Mouse (Mus musculus) embryonic stem cell, embryonic (primary cell): ENCODE data around the gene Cdc42se1.

Experiments
- CTCF ChIA-PET, 4 experiments: fragments of 300-600 bp in 2 of 4; fragments of 350-600 bp in 2 of 4; sonication (Branson Sonifier 250); formaldehyde crosslinking; loops; one replicate each; lab custom pipeline; 2022; ENCODE audit warnings: inconsistent platforms in 2 of 4; lab: Charles Lee
- POLR2A ChIA-PET, 4 experiments: fragments of 300-600 bp in 2 of 4; fragments of 350-600 bp in 2 of 4; sonication (Branson Sonifier 250); formaldehyde crosslinking; loops; one replicate each; lab custom pipeline; 2022; ENCODE audit warnings: antibody characterized with exemption in 4 of 4, inconsistent platforms in 1 of 4; lab: Charles Lee

Gene Cdc42se1

DNA sequence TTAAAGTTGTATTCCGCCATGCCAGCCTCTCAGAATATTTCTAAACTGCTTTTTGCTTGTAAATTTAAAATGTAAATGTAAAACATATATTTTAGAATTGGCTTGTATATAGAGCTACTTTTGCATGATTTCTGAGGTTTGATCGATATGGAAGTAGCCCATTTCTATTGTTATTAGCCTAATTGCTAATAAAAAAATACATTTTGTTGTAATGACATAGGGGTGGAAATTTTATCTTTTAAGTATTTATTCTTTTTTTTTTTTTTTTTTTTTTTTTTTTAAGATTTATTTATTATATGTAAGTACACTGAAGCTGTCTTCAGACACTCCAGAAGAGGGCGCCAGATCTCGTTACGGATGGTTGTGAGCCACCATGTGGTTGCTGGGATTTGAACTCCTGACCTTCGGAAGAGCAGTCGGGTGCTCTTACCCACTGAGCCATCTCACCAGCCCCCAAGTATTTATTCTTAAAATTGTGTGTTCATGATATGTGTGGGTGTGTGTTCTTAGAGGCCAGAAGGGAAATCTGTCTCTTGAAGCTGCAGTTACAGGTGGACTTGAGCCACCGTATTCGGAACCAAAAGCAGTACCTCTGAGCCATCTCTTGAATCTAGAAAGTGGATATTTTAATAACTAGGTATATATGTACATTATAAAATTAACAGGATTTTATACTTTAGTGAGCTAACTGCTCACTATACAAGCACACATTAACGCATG, 15.5 kb upstream of the Cdc42se1 start:
- ChIA-PET CTCF (interaction anchor here (0.6 to 1.2 kb wide), 16 partner anchors 11 to 1407 kb away, joined by 3 to 7 read pairs (median 4); no protein-coding TSS in a partner anchor), POLR2A (interaction anchor here in 3 of 4 experiments (0.6 to 16.2 kb wide), 16 partner anchors 8 to 1290 kb away, joined by 3 to 360 read pairs (median 4); partner anchors contain the start of genes Cdc42se1 (in 1 of the 3), Gm128 (in 1 of the 3), Mllt11 (in 1 of the 3) and Vps72 (in 1 of the 3))

DNA sequence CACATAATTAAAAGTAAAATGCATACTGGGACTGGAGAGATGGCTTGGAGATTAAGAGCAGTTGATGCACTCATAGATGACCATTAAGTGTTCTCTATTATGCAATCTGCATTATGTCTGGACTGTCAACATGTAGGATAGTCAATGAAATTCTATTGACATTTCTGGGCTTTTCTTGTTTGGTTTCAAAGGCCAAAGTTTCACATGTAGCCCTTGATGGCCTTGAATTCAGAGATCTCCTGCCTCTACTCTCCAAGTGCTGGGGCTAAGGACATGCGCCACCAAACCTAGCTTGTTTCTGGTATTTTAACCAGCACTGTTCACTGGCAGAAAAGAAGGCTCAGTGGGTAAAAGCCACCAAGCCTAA, 14.9 kb upstream of the Cdc42se1 start:
- CTCF ChIA-PET = interaction anchor here (0.6 to 1.2 kb wide), 14 partner anchors 12 to 1407 kb away, joined by 3 to 7 read pairs (median 4); no protein-coding TSS in a partner anchor
- POLR2A ChIA-PET = interaction anchor here in 3 of 4 experiments (0.6 to 16.2 kb wide), 13 partner anchors 8 to 1289 kb away, joined by 3 to 360 read pairs (median 4); partner anchors contain the start of genes Cdc42se1 (in 1 of the 3), Gm128 (in 1 of the 3) and Mllt11 (in 1 of the 3)

DNA sequence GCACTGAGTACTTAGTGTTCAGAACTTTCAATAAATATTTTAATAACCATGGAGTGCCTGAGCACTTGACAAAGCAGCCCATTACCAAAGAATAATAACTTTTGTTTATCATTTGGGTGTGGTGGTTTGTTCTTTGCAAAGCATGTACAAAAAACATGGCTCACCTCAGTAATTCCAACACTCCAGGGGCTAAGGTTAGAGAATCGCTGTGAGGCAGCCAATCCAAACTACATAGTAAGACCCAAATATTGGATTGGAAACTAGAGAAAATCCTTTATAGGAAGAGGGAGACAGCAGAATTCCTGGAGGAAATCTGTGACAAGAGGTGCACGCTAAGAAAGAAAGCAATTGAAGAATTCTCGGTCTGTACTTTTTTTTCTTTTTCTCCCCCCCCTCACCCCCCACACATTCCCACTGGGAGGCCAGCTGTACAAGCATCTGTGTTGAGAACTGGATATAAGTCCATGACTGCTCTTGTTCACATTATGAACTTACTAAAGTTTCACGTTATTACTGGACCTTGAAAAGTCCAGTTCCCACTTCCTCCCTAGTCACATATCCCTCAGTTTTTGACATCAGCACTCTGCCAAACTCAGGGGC, 11.8 kb upstream of the Cdc42se1 start:
- CTCF ChIA-PET = interaction anchor here (0.5 to 3.7 kb wide), 30 partner anchors 8 to 418 kb away, joined by 3 to 16 read pairs (median 4); partner anchors contain the start of genes Cdc42se1 (in 2 of the 4), Bnipl (in 1 of the 4), Mindy1 (in 1 of the 4) and Mllt11 (in 1 of the 4)
- POLR2A ChIA-PET = interaction anchor here (0.6 to 16.2 kb wide), 89 partner anchors 9 to 1045 kb away, joined by 3 to 360 read pairs (median 5); partner anchors contain the start of genes Cdc42se1 (in 3 of the 4), Mllt11 (in 3 of the 4), Vps72 (in 3 of the 4) and Zfp687 (in 3 of the 4)

DNA sequence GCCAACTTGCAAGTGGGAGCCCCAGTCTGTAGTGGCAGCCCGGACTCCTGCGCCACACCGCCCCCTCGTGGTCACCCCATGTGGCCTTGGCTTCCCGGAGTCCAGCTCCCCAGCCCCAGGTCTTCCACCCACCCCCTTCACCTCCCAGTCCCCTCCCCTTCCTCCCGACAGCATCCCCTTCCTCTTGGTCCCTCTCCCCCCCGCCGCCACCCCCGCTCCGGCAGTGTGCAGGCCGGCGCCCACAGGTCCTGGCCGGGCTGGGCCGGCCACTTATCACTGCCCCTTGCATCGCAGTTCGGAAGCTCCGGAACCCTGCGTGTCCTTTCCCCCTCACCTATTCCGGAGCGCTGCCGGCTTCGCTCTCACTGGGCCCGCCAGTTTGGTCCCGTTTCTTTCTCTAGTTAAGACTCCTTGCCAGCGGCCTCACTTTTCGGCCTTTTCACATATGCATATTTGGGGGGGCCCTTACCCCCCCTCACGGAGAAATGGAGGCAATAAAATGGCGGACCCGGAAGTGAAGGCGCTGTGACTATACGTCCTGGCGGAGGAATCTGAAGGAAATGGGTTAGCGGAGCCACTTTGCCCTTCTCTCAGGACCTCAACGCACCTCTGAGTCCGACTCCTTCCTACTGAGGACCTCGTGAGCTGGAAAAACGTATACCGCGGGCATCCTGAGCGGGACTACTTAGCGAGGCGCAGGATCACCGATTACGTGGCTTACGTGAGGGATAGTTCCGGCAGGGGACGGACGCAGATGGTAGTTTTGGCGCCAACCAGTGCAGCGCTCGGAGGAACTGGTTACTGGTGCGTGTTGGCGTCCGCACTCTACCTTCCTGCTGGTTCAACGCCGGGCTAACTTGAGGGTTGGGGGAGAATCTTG, 11.0 kb upstream of the Cdc42se1 start, which contains the start of gene Gabpb2:
Gene Gabpb2 (minus strand): TSS at position 662 of the 880 bp plus-strand sequence.
- ChIA-PET CTCF (interaction anchor here (0.5 to 3.7 kb wide), 35 partner anchors 8 to 641 kb away, joined by 3 to 16 read pairs (median 4); partner anchors contain the start of genes Cdc42se1 (in 3 of the 4), Bnipl (in 1 of the 4), Mindy1 (in 1 of the 4) and Mllt11 (in 1 of the 4)), POLR2A (interaction anchor here (0.5 to 16.2 kb wide), 108 partner anchors 9 to 1045 kb away, joined by 3 to 360 read pairs (median 5); partner anchors contain the start of genes Cdc42se1 (in 3 of the 4), Gm128 (in 3 of the 4), Mllt11 (in 3 of the 4) and Sema6c (in 3 of the 4))

DNA sequence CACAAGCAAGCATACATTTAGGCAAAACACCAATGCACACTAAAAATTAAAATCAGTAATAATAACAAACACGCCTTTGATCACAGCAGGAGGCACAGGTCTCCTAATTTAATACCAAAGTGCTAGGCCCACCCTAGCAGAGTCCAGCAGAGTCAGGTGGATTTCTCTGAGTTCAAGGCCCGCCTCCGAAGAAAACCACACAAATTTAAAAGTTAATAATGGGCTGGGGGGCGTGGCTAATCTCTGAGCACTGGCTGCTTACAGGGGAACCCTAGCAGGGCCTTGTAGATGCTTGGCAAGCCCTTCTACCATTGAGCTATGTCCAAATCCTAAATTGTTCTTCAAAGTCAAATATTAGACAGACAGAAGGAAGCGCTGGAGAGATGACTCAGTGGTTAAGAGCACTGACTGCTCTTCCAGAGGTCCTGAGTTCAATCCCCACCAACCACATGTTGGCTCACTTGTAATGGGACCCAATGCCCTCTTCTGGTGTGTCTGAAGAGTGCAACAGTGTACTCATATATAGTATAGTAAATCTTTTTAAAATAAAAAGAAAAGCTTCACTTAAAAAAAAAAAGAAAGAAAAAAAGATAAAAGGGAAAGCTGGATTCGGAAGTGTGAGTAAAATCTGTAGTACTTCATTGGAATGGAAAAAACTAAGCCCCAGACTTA, 9.9 kb upstream of the Cdc42se1 start:
- POLR2A ChIA-PET = interaction anchor here (0.6 to 16.2 kb wide), 74 partner anchors 10 to 483 kb away, joined by 3 to 360 read pairs (median 5); partner anchors contain the start of genes Cdc42se1 (in 3 of the 4), Mllt11 (in 3 of the 4), Gm128 (in 2 of the 4) and Sema6c (in 2 of the 4)
- CTCF ChIA-PET = interaction anchor here (0.6 to 3.7 kb wide), 9 partner anchors 10 to 300 kb away, joined by 3 to 16 read pairs (median 4); partner anchors contain the start of genes Cdc42se1 (in 1 of the 4) and Mllt11 (in 1 of the 4)

DNA sequence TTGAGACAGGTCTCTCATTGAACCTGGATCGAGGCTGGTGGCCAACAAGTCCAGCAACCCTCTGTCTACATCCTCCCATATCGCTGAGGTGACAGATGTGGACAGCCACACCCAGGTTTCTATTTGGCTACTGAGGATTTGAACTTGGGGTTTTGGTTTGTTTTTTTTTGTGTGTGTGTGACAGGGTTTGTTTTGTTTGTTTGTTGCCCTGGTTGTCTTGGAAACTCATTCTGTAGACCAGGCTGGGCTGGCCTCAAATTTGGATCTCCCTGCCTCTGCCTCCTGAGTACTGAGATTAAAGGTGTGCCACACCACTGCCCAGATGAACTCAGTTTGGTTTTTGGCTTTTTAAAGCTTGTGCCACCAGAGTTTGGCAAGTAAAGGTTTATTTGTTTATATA, 5.5 kb upstream of the Cdc42se1 start:
- CTCF ChIA-PET = interaction anchor here in 3 of 4 experiments (0.7 to 2.6 kb wide), 3 partner anchors 8 to 51 kb away, joined by 3 to 8 read pairs (median 3); no protein-coding TSS in a partner anchor
- POLR2A ChIA-PET = interaction anchor here in 3 of 4 experiments (0.6 to 16.2 kb wide), 13 partner anchors 8 to 208 kb away, joined by 3 to 360 read pairs (median 4); partner anchors contain the start of genes Gm128 (in 2 of the 3), Mllt11 (in 2 of the 3), Cdc42se1 (in 1 of the 3) and Zfp687 (in 1 of the 3)

DNA sequence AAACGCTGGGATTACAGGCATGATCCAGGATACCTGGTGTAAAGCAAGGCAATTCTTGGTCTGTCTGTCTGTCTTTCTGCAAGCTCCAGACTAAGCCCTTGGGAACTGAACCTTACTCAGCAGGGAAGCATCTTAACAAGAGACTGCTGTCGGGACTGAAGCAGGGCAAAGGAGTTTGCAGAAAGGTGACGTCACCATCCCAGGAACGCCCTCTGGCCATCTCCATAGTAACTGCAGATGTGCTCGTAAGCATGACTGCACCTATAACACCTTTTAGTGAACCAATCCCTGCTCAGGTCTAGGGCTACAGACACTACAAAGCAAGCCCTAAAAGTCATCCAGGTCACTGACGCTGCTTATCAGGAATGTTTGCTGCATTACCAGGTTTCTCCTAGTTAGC, 4.2 kb upstream of the Cdc42se1 start:
- ChIA-PET POLR2A (interaction anchor here in 3 of 4 experiments (0.6 to 16.2 kb wide), 14 partner anchors 10 to 209 kb away, joined by 3 to 360 read pairs (median 4); partner anchors contain the start of genes Gm128 (in 2 of the 3), Cdc42se1 (in 1 of the 3), Mllt11 (in 1 of the 3) and Sema6c (in 1 of the 3)), CTCF (interaction anchor here in 3 of 4 experiments (0.6 to 1.3 kb wide), 3 partner anchors 12 to 244 kb away, joined by 3 read pairs; no protein-coding TSS in a partner anchor)

DNA sequence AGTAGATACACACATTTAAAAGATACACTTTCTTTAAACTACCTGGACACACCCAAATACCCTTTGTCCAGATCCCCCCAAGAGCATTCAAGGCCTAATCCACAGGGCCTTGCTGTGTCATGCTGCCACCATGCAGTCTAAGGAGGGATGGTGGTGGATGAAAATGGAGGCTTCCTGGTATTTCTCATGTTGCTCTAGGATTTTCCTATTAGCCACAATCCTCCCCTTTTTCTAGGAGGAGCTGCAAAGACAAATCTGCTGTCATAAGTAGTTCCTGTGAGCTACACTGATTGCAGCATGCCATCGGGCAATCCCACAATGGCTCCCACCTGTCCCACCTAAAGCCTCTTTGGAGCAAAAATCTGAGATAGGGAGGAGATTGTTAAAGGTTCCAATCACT, 1.3 kb upstream of the Cdc42se1 start:
- CTCF ChIA-PET = interaction anchor here (0.7 to 3.2 kb wide), 4 partner anchors 9 to 33 kb away, joined by 3 to 15 read pairs (median 7); partner anchors contain the start of gene Gabpb2 (in 2 of the 4)
- POLR2A ChIA-PET = interaction anchor here (0.6 to 19.2 kb wide), 24 partner anchors 8 to 1009 kb away, joined by 3 to 360 read pairs (median 6); partner anchors contain the start of genes Bnipl (in 2 of the 4), Gabpb2 (in 2 of the 4), Gm128 (in 2 of the 4) and Anxa9 (in 1 of the 4)

DNA sequence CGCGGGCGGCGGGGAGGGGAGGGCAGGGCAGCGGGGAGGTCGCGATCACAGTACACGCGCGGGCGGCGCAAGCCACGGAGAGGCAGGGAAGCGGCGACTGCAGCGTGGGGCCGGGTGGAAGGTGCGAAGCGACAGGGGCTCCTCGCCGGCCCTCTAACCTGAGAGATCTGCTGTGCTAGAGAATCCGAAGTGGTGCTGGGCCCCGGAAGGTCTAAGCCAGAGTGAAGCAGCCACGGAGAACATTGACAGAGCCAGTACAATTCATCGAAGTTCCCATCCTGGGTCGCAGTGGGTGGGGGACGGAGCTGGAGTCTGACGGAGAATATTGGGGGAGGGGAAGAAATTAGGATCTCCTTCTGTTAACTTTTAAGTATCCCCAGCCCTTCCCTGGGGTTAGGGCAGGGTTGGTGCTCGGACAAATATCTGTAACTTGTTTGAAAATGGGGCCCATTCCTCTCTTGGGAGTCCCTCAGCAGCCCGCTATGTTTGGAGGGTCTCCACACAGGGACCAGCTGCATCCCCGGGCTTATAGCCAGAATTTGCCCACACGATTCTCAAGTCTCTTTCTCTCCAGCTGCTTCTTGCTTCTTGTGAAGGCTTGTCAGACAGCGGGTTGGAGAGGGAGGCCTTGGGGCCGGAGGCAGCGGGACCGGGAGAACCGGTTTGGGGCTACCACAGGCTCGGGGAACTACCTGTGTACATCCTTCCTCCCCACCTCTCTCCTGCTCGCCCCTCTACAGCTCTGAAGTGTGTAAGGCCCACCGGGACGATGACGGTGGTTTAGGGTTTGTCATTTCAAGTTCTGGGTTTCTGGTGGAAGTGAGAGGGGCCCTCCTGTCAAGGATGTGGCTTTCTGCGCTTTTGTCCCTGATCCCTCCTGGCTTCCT, 605 bp downstream of the Cdc42se1 start:
- ChIA-PET POLR2A (interaction anchor here (0.5 to 19.2 kb wide), 41 partner anchors 7 to 439 kb away, joined by 3 to 360 read pairs (median 4); partner anchors contain the start of genes Gabpb2 (in 4 of the 4), Gm128 (in 2 of the 4), Mindy1 (in 2 of the 4) and Anxa9 (in 1 of the 4)), CTCF (interaction anchor here in 3 of 4 experiments (0.7 to 3.2 kb wide), 4 partner anchors 11 to 20 kb away, joined by 3 to 15 read pairs (median 3); partner anchors contain the start of gene Gabpb2 (in 1 of the 3))

DNA sequence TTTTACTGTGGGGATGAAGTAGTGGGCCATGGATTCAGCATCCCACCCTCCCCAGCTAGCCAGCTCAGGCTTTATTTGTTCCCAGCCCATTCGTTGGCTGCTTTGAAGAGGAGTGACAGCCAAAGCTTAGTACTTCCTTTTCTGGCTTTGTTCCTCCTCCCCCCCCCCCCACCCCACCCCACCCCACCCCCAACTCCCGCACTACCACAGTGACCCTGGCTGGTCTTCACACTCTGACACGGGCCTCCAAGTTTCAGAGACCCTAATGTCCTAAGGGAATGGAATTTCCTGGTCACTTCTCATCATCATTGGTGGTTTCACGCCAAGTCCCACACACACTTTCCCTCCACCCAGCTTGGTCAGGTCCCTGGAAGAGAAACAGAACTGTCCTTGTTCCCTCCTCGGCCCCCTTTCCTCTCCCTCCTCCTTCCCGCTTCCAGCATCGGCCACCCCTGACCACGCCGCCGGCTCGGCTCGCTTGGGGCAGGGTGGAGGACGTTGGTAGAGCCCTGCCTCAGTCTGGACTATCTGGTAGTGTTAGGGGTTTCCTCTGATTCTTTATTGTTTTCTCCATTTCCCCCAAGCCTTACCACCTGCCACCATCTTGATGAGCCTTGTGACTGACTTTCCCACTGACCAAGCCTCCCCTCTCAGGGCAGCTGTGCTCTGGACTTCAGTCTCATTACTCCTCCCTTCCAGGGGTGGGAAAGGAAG, 1.4 kb downstream of the Cdc42se1 start:
- POLR2A ChIA-PET = interaction anchor here (0.6 to 19.2 kb wide), 44 partner anchors 9 to 438 kb away, joined by 3 to 360 read pairs (median 5); partner anchors contain the start of genes Gabpb2 (in 4 of the 4), Gm128 (in 3 of the 4), Mindy1 (in 2 of the 4) and Bnipl (in 1 of the 4)
- CTCF ChIA-PET = interaction anchor here in 3 of 4 experiments (0.7 to 3.2 kb wide), 7 partner anchors 8 to 22 kb away, joined by 3 to 16 read pairs (median 4); partner anchors contain the start of gene Gabpb2 (in 1 of the 3)

DNA sequence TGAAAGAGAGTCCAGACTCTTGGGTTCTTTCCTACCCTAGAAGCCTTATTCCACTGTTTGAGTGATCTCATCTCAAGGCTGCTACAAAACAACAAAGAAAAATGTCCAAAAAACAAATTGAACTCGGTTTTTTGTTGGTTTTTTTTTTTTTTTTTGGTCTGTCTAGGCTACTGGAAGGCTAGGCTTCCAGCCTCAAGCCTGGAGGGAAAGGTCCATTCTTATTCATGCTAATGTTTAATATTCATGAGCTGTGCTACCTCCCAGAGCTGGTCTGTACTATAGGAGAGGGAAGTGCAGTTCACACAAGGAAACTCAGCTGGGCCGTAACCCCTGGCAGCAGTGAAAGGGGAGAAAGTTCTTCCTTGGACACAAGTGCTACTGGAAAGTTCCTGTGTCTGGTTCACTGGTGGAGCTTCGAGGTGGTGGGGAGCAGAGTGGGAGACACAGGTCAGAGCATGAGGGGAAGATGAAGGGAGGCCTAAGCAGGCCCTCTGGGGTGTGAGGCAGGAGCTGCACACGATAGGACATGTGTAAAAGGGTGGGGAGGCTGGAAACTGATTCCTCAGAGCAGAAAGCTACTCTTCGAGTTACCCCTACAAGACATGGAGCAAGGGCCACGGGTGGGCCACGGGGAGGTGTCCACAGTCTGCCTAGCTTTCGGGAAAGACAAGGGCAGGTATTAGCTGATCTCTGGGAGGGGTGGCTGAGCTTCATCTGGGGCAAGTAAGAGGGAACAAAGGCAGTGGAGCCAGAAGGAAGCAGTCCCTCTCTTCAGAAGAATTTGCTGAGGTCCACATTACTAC, 2.2 kb downstream of the Cdc42se1 start:
- CTCF ChIA-PET = interaction anchor here (0.5 to 2.1 kb wide), 16 partner anchors 8 to 87 kb away, joined by 3 to 16 read pairs (median 3); partner anchors contain the start of genes Gabpb2 (in 2 of the 4) and Gm128 (in 1 of the 4)
- POLR2A ChIA-PET = interaction anchor here (0.6 to 19.2 kb wide), 63 partner anchors 8 to 1182 kb away, joined by 3 to 360 read pairs (median 5); partner anchors contain the start of genes Gm128 (in 4 of the 4), Gabpb2 (in 3 of the 4), Bnipl (in 2 of the 4) and Mindy1 (in 2 of the 4)
